Mouse (Mus musculus) liver, embryonic 14.5 days (tissue): ENCODE results near the gene Rab6b.

ENCODE experiments used
- CTCF ChIP-seq: IDR thresholded peaks from 2 replicates; pipeline ENCODE4 v1.5.1; 2016; ENCODE audit warnings: antibody characterized with exemption, low read depth, control low read depth
- EP300 ChIP-seq: IDR thresholded peaks from 2 replicates; pipeline ENCODE4 v1.6.1; 2016; ENCODE audit warnings: antibody characterized with exemption, low read depth

DNA sequence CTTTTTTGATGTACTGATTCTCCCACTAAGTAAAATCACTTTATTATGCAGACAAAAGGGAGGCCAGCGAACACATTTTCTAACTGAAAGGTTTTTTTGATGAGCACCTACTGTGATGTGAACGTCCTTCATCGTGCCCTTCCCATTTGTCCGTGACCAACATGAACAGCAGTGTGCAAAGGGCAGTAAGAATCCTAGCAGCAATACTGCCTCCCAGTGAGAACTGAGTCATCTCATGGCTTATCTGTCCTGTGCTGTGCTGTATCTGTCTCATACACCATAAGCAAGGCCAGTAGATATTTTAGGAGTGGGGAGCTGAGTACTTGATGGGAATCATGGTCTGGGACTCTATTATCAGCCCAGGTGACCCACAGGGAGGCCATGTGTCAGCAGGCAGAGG, 76.8 kb downstream of the Rab6b start:
- TF ChIP-seq CTCF (no peak), EP300 (no peak)
